Mouse (Mus musculus): ENCODE data around the gene Gsto1. TPM values are rescaled to one million over a fixed set of nuclear protein-coding genes. Genes with fewer than 3 reads are reported as not detected.
"Not testable (repeated sequence)": the region's sequence is repeated elsewhere in the genome, so short reads cannot be mapped to it uniquely, and the experiment has no call there.

The Gsto1 gene
- polyA plus RNA-seq, 1 experiment from 2014 or later: 105 TPM

DNA sequence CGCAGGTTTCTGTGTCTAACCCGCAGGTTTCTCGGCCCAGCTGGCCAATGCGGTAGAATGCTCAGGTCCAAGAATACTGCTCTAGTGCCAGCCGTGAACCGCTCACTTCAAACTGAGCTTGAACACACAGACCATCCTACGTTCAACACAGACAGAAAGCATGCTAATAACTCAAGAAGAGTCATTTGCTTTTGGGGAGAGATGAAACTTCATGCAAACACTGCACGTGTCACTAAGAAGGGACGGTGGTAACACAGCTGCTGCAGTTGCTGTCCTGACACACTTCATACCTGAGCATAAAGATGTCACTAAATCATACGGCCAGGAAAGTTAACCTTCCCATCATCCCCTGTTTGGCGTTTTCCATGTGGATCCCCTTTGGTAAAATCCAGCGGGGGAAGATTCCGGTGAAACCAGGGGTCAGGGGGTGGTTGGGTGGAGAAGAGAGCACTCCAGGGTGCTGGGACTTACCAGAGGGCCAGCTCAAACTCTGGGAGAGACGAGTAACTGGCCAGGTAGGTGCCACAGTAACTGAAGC is 24.8 kb upstream of the Gsto1 start:
- no peak overlapping the region for H3K27ac ChIP-seq (ENCODE audit: low read depth, low read length)
- H3K4me2 ChIP-seq (ENCODE audit: low read length): no peak overlapping the region
- no peaks in the 10 kb centered on the region for H3K9me3 ChIP-seq (replicated peaks; ENCODE audit: control insufficient read depth, low read length)
- H3K4me1 ChIP-seq (ENCODE audit: control insufficient read depth, insufficient read depth, low read length): no peaks in the 10 kb centered on the region
- DNase-seq (ENCODE audit: low spot score) (no peak), ATAC-seq (no peak)
- 88% methylated on average over 14 of the region's 14 CpGs for WGBS
- no peaks in the 10 kb centered on the region for H3K36me3 ChIP-seq (ENCODE audit: control insufficient read depth, insufficient read depth, low read length)
- H3K9ac ChIP-seq (ENCODE audit: low read length): no peak overlapping the region
- H3K4me3 ChIP-seq (ENCODE audit: low read depth, low read length): no peak overlapping the region
- H3K27me3 ChIP-seq (replicated peaks; ENCODE audit: control insufficient read depth, insufficient read depth, low read length): no peaks in the 10 kb centered on the region

DNA sequence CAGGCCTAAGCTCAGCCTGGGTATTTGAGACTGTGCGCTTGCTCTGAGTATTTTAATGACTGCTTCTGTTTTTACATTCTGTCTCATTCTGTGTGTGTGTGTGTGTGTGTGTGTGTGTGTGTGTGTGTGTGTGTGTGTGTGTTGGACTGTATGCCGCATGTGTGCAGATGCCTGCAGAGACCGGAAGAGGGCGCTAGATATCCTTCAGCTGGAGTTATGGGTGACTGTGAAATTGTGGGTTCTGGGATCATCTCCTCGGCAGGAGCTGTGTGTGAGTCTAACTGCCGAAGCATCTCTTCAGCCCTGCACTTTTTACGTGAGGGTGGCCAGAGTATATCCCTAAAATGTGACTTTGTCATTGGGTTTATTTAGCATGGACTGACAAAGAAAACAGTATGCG is 23.7 kb upstream of the Gsto1 start:
- Histone ChIP-seq H3K9me3 (replicated peaks; ENCODE audit: control insufficient read depth, low read length) (no peaks in the 10 kb centered on the region), H3K27me3 (replicated peaks; ENCODE audit: control insufficient read depth, insufficient read depth, low read length) (no peaks in the 10 kb centered on the region), H3K27ac (ENCODE audit: low read depth, low read length) (no peak overlapping the region), H3K4me3 (ENCODE audit: low read depth, low read length) (no peak overlapping the region), H3K4me2 (ENCODE audit: low read length) (no peak overlapping the region), H3K36me3 (ENCODE audit: control insufficient read depth, insufficient read depth, low read length) (no peaks in the 10 kb centered on the region), H3K4me1 (ENCODE audit: control insufficient read depth, insufficient read depth, low read length) (no peaks in the 10 kb centered on the region), H3K9ac (ENCODE audit: low read length) (no peak overlapping the region)
- no peak for ATAC-seq
- 97% methylated on average over 8 of the region's 8 CpGs for WGBS
- no peak for DNase-seq (ENCODE audit: low spot score)

DNA sequence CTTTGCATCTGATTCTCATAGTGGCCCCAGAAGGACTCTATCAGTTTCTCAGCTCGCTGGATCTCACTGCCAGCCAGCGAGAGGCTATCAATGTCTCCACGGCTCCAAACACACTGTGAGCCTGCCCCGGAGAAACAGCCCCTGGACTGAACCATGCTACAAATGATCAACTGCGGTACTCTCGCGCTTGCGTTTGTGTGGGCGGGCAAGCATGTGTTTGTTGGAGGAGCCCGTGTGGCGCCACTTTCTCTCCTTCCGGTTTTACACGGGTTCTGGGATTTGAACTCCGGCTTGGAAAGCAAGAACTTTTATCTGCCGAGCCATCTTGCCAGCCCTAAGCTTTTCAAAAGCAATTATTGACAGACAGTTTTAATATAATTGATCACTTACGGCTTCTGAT is 22.5 kb upstream of the Gsto1 start:
- 87% methylated on average over 16 of the region's 16 CpGs for WGBS
- Histone ChIP-seq H3K4me3 (ENCODE audit: low read depth, low read length) (no peak overlapping the region), H3K4me2 (ENCODE audit: low read length) (no peak overlapping the region), H3K4me1 (ENCODE audit: control insufficient read depth, insufficient read depth, low read length) (no peaks in the 10 kb centered on the region), H3K27me3 (replicated peaks; ENCODE audit: control insufficient read depth, insufficient read depth, low read length) (no peaks in the 10 kb centered on the region), H3K27ac (ENCODE audit: low read depth, low read length) (no peak overlapping the region), H3K9ac (ENCODE audit: low read length) (no peak overlapping the region), H3K9me3 (replicated peaks; ENCODE audit: control insufficient read depth, low read length) (no peaks in the 10 kb centered on the region), H3K36me3 (ENCODE audit: control insufficient read depth, insufficient read depth, low read length) (no peaks in the 10 kb centered on the region)
- DNase-seq (ENCODE audit: low spot score) (no peak), ATAC-seq (no peak)

DNA sequence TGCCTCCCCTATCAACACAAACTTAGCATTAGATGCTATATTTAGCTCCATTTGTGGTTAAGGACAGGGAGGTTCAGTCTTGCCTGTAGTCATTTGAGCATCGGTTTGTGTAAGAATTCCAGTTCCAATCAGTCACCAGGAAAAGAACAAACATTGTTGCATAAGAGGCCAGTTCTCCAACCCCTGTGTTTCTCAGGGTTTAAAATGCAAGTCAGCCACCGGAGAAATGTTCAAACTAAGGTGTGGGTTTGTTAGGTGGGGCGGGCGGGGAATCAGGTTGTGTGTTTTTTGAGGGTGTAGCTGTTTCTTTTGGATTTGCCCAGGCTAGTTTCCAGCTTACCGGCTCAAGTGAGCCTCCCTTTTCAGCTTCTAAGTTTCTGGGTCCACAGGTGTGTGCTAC is 20.2 kb upstream of the Gsto1 start:
- no peak for DNase-seq (ENCODE audit: low spot score)
- no peaks in the 10 kb centered on the region for H3K36me3 ChIP-seq (ENCODE audit: control insufficient read depth, insufficient read depth, low read length)
- H3K9ac ChIP-seq (ENCODE audit: low read length): no peak overlapping the region
- no peak overlapping the region for H3K27ac ChIP-seq (ENCODE audit: low read depth, low read length)
- H3K4me1 ChIP-seq (ENCODE audit: control insufficient read depth, insufficient read depth, low read length): no peaks in the 10 kb centered on the region
- H3K27me3 ChIP-seq (replicated peaks; ENCODE audit: control insufficient read depth, insufficient read depth, low read length): no peaks in the 10 kb centered on the region
- 94% methylated on average over 5 of the region's 5 CpGs for WGBS
- H3K4me3 ChIP-seq (ENCODE audit: low read depth, low read length): no peak overlapping the region
- ATAC-seq: no peak
- H3K9me3 ChIP-seq (replicated peaks; ENCODE audit: control insufficient read depth, low read length): no peaks in the 10 kb centered on the region
- no peak overlapping the region for H3K4me2 ChIP-seq (ENCODE audit: low read length)

DNA sequence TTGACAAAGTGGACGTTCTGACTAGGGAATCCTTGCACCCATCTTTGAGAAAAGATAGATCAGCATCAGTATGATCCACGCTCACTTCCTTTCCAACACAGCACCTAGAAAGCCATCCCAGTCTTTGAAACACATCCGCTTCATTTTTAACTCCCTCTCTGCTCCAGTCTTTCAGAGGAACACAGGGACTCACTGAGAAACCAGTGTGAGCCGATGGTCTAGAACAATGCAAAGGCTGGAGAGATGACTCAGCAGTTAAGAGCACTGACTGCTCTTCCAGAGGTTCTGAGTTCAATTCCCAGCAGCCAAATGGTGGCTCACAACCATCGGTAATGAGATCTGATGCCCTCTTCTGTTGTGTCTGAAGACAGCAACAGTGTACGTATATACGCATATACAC is 19.0 kb upstream of the Gsto1 start:
- no peak overlapping the region for H3K4me2 ChIP-seq (ENCODE audit: low read length)
- no peak for ATAC-seq
- no peaks in the 10 kb centered on the region for H3K4me1 ChIP-seq (ENCODE audit: control insufficient read depth, insufficient read depth, low read length)
- WGBS: 86% methylated on average over 7 of the region's 7 CpGs
- DNase-seq (ENCODE audit: low spot score): no peak
- no peak overlapping the region for H3K27ac ChIP-seq (ENCODE audit: low read depth, low read length)
- H3K9me3 ChIP-seq (replicated peaks; ENCODE audit: control insufficient read depth, low read length): no peaks in the 10 kb centered on the region
- H3K36me3 ChIP-seq (ENCODE audit: control insufficient read depth, insufficient read depth, low read length): no peaks in the 10 kb centered on the region
- H3K27me3 ChIP-seq (replicated peaks; ENCODE audit: control insufficient read depth, insufficient read depth, low read length): no peaks in the 10 kb centered on the region
- no peak overlapping the region for H3K9ac ChIP-seq (ENCODE audit: low read length)
- H3K4me3 ChIP-seq (ENCODE audit: low read depth, low read length): no peak overlapping the region

DNA sequence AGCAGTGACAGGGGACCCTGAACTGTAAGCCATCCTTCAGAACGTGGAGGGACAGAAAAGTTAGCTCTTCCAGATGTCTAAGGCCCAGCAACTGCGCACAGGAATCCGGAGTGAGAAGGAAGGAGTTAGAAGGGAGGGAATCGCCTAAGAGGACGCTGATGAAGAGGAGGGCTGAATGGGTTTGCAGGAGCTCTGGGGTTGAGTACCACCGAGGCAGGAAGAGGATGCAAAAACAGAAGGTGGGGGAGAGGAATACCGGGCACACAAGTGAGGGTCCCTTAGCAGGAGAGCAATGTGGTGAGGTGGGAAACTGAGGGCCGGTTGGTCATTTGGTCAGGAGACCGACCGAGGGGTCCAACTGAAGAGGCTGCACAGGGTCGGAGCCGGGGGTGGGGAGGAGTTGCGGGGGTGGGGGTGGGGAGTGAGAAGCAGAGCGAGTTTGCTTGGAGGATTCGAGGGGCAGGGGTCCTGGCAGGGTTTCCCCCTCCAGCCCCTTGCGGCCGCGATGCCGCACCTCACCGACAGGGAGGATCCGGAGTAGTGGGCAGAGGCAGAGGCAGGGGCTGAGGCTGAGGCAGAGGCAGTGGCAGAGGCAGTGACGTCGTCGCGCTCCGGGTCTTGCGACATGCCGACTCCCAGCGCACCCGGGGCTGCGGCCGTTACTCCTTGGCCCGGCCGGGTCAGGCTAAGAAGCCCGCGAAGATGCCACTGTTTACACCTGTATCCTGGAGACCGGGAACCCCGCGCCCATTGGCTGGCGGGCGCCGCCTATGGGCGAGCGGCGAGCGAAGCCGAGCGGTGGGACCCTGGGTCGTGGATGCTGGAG is 17.9 kb upstream of the Gsto1 start:
- no peaks in the 10 kb centered on the region for H3K9me3 ChIP-seq (replicated peaks; ENCODE audit: control insufficient read depth, low read length)
- WGBS: 2% methylated on average over 49 of the region's 49 CpGs
- no peaks in the 10 kb centered on the region for H3K27me3 ChIP-seq (replicated peaks; ENCODE audit: control insufficient read depth, insufficient read depth, low read length)
- H3K9ac ChIP-seq (ENCODE audit: low read length): peak overlapping the region; percentile 58
- peak overlapping the region; percentile 83 for H3K4me2 ChIP-seq (ENCODE audit: low read length)
- peak overlapping the region; percentile 47 for H3K4me3 ChIP-seq (ENCODE audit: low read depth, low read length)
- no peaks in the 10 kb centered on the region for H3K36me3 ChIP-seq (ENCODE audit: control insufficient read depth, insufficient read depth, low read length)
- DNase-seq (ENCODE audit: low spot score): peak; percentile 71
- ATAC-seq: peak; percentile 97
- H3K4me1 ChIP-seq (ENCODE audit: control insufficient read depth, insufficient read depth, low read length): no peaks in the 10 kb centered on the region
- no peak overlapping the region for H3K27ac ChIP-seq (ENCODE audit: low read depth, low read length)

DNA sequence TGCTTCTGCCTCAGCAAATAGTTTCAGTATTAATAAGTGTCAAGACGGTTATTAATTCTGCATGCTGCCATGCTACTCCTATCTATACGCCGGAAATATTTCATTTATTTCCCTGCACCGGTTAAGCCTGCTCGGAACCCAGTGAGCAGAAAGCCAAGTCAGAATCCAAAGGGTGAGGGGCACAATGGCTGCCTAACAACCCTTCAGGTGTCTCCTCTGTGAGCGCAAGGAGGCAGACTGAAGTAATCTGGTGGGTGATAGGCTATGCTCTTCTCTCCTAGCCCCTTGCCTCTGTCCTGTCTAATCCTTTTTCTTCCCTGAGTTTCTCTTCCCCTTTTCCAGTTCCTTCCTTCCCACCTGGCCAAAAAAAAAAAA is 17.3 kb upstream of the Gsto1 start:
- H3K27me3 ChIP-seq (replicated peaks; ENCODE audit: control insufficient read depth, insufficient read depth, low read length): no peaks in the 10 kb centered on the region
- DNase-seq (ENCODE audit: low spot score): no peak
- peak overlapping the region; percentile 83 for H3K4me2 ChIP-seq (ENCODE audit: low read length)
- H3K36me3 ChIP-seq (ENCODE audit: control insufficient read depth, insufficient read depth, low read length): no peaks in the 10 kb centered on the region
- no peaks in the 10 kb centered on the region for H3K9me3 ChIP-seq (replicated peaks; ENCODE audit: control insufficient read depth, low read length)
- ATAC-seq: peak; percentile 61
- WGBS: 0% methylated on average over 6 of the region's 6 CpGs
- H3K9ac ChIP-seq (ENCODE audit: low read length): peak overlapping the region; percentile 58; the same call in 1 of the 2 replicates
- H3K4me3 ChIP-seq (ENCODE audit: low read depth, low read length): peak overlapping the region; percentile 47
- H3K27ac ChIP-seq (ENCODE audit: low read depth, low read length): no peak overlapping the region
- no peaks in the 10 kb centered on the region for H3K4me1 ChIP-seq (ENCODE audit: control insufficient read depth, insufficient read depth, low read length)

DNA sequence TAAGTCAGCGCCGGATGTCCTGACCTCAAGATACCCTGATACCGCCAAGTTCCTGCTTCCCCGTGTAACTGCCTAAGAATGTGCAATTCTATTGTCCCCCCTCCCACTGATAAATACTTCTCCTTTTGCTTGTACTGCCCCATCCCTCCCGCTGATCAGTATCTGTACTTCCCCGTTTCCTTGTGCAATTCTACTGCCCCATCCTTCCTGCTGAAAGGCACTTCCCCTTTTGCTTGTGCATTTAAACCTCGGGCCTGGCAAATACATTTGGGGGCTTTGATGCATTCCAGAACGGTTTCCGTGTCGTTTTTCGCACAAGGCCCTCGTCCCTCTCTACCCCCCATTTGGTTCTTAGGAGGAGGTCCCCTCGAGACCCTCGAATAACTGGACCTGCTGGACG is 13.5 kb upstream of the Gsto1 start:
- not testable (repeated sequence) for H3K4me3 ChIP-seq (ENCODE audit: low read depth, low read length); H3K27me3 ChIP-seq (replicated peaks; ENCODE audit: control insufficient read depth, insufficient read depth, low read length); H3K27ac ChIP-seq (ENCODE audit: low read depth, low read length); H3K9me3 ChIP-seq (replicated peaks; ENCODE audit: control insufficient read depth, low read length); ATAC-seq; H3K36me3 ChIP-seq (ENCODE audit: control insufficient read depth, insufficient read depth, low read length); H3K4me2 ChIP-seq (ENCODE audit: low read length); H3K9ac ChIP-seq (ENCODE audit: low read length); DNase-seq (ENCODE audit: low spot score); H3K4me1 ChIP-seq (ENCODE audit: control insufficient read depth, insufficient read depth, low read length)
- WGBS: 87% methylated on average over 11 of the region's 15 CpGs

DNA sequence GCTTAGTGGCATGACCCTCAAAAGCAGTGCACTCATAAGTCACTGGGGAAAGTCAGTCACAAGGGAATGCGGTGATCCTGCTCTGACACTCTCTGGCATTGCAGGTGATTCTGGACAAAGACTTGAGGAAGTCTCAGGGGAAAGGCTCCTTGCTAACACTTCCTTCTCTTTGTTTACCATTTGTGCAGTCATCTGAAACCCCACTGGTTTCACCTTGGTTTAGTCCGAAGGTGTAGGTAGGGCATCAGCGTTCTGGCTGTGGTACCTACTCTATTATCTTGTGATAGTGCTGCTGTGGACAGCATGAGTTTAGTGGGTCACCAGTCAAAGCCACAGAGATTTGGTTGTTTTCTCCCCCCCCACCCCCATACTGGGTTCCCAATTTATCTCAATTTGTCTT is 5.0 kb upstream of the Gsto1 start:
- Histone ChIP-seq H3K27ac (ENCODE audit: low read depth, low read length) (no peak overlapping the region), H3K4me1 (ENCODE audit: control insufficient read depth, insufficient read depth, low read length) (peaks cover 7% of the 10 kb centered on the region), H3K9ac (ENCODE audit: low read length) (no peak overlapping the region), H3K4me2 (ENCODE audit: low read length) (no peak overlapping the region), H3K36me3 (ENCODE audit: control insufficient read depth, insufficient read depth, low read length) (no peaks in the 10 kb centered on the region), H3K27me3 (replicated peaks; ENCODE audit: control insufficient read depth, insufficient read depth, low read length) (no peaks in the 10 kb centered on the region), H3K4me3 (ENCODE audit: low read depth, low read length) (no peak overlapping the region), H3K9me3 (replicated peaks; ENCODE audit: control insufficient read depth, low read length) (no peaks in the 10 kb centered on the region)
- ATAC-seq: no peak
- 88% methylated on average over 3 of the region's 3 CpGs for WGBS
- DNase-seq (ENCODE audit: low spot score): no peak

Data from forebrain, embryonic 14.5 days (tissue).